Mouse (Mus musculus): Measurements from ENCODE around the gene Sae1.

GRCm38 (mm10) chr7:16423731-16424130 lies 36.1 kb upstream of the Sae1 start:
- TF ChIP-seq CTCF (conservative IDR thresholded peaks at IDR 0.05; ENCODE audit: insufficient read depth, insufficient read length, low read depth, low read length) (no peak), POLR2A (IDR thresholded peaks at IDR 0.05; ENCODE audit: low read depth, low read length) (no peak)
